Mouse (Mus musculus): ENCODE data around the gene Cipc. TPM values are rescaled to one million over a fixed set of nuclear protein-coding genes. Genes with fewer than 3 reads are reported as not detected.

The Cipc gene
- polyA plus RNA-seq, 1 experiment from 2014 or later, result 18.7 TPM

GRCm38 (mm10) chr12:86977833-86978232 is 31.0 kb downstream of the Cipc start:
- Histone ChIP-seq H3K9me3 (replicated peaks) (no peaks in the 10 kb centered on the region), H3K27ac (no peak overlapping the region), H3K4me1 (replicated peaks) (peaks cover 30% of the 10 kb centered on the region), H3K4me2 (no peak overlapping the region), H3K27me3 (peaks cover 46% of the 10 kb centered on the region), H3K9ac (no peak overlapping the region), H3K4me3 (no peak overlapping the region), H3K36me3 (no peaks in the 10 kb centered on the region)
- 15% methylated on average over 15 of the region's 15 CpGs for WGBS
- no peak for ATAC-seq (replicated peaks; ENCODE audit: insufficient number of reproducible peaks, insufficient read depth, low FRiP score, low read depth)

GRCm38 (mm10) chr12:86981180-86981579 is 34.3 kb downstream of the Cipc start:
- Histone ChIP-seq H3K27ac (no peak overlapping the region), H3K4me3 (no peak overlapping the region), H3K9me3 (replicated peaks) (no peaks in the 10 kb centered on the region), H3K27me3 (peaks cover 78% of the 10 kb centered on the region), H3K36me3 (no peaks in the 10 kb centered on the region), H3K4me1 (replicated peaks) (peaks cover 11% of the 10 kb centered on the region), H3K9ac (no peak overlapping the region), H3K4me2 (no peak overlapping the region)
- ATAC-seq (replicated peaks; ENCODE audit: insufficient number of reproducible peaks, insufficient read depth, low FRiP score, low read depth), result no peak
- WGBS, result 27% methylated on average over 9 of the region's 9 CpGs

GRCm38 (mm10) chr12:86983470-86984193 is 36.8 kb downstream of the Cipc start:
- no peaks in the 10 kb centered on the region for H3K9me3 ChIP-seq (replicated peaks)
- H3K4me1 ChIP-seq (replicated peaks), result peaks cover 7% of the 10 kb centered on the region
- no peak overlapping the region for H3K4me3 ChIP-seq
- no peak overlapping the region for H3K4me2 ChIP-seq
- ATAC-seq (replicated peaks; ENCODE audit: insufficient number of reproducible peaks, insufficient read depth, low FRiP score, low read depth), result no peak; the same call in 1 of the 2 replicates
- no peaks in the 10 kb centered on the region for H3K36me3 ChIP-seq
- H3K27ac ChIP-seq, result no peak overlapping the region
- no peak overlapping the region for H3K9ac ChIP-seq
- H3K27me3 ChIP-seq, result peaks cover 91% of the 10 kb centered on the region
- WGBS, result 5% methylated on average over 28 of the region's 28 CpGs

GRCm38 (mm10) chr12:86984194-86984555 is 37.3 kb downstream of the Cipc start:
- Histone ChIP-seq H3K27ac (no peak overlapping the region), H3K4me3 (no peak overlapping the region), H3K9me3 (replicated peaks) (no peaks in the 10 kb centered on the region), H3K27me3 (peaks cover 91% of the 10 kb centered on the region), H3K9ac (no peak overlapping the region), H3K36me3 (no peaks in the 10 kb centered on the region), H3K4me2 (no peak overlapping the region), H3K4me1 (replicated peaks) (peaks cover 7% of the 10 kb centered on the region)
- WGBS, result 9% methylated on average over 6 of the region's 6 CpGs
- no peak for ATAC-seq (replicated peaks; ENCODE audit: insufficient number of reproducible peaks, insufficient read depth, low FRiP score, low read depth)

- 74% methylated on average over 4 of the region's 4 CpGs for WGBS
- H3K9me3 ChIP-seq (replicated peaks), result no peaks in the 10 kb centered on the region
- no peak for ATAC-seq (replicated peaks; ENCODE audit: insufficient number of reproducible peaks, insufficient read depth, low FRiP score, low read depth)
- no peak overlapping the region for H3K4me3 ChIP-seq
- no peaks in the 10 kb centered on the region for H3K36me3 ChIP-seq
- peaks cover 20% of the 10 kb centered on the region for H3K4me1 ChIP-seq (replicated peaks)
- H3K4me2 ChIP-seq, result no peak overlapping the region
- H3K27me3 ChIP-seq, result peaks cover 98% of the 10 kb centered on the region
- H3K27ac ChIP-seq, result no peak overlapping the region
- no peak overlapping the region for H3K9ac ChIP-seq
Observed at GRCm38 (mm10) chr12:86986562-86986961, 39.7 kb downstream of the Cipc start.

GRCm38 (mm10) chr12:86988227-86988626 is 41.4 kb downstream of the Cipc start:
- peaks cover 98% of the 10 kb centered on the region for H3K27me3 ChIP-seq
- no peak overlapping the region for H3K27ac ChIP-seq
- no peak overlapping the region for H3K9ac ChIP-seq
- WGBS, result 34% methylated on average over 16 of the region's 16 CpGs
- H3K4me1 ChIP-seq (replicated peaks), result peaks cover 19% of the 10 kb centered on the region
- no peaks in the 10 kb centered on the region for H3K36me3 ChIP-seq
- H3K9me3 ChIP-seq (replicated peaks), result no peaks in the 10 kb centered on the region
- H3K4me2 ChIP-seq, result no peak overlapping the region
- H3K4me3 ChIP-seq, result no peak overlapping the region
- ATAC-seq (replicated peaks; ENCODE audit: insufficient number of reproducible peaks, insufficient read depth, low FRiP score, low read depth), result no peak

- WGBS, result 9% methylated on average over 15 of the region's 15 CpGs
- H3K27ac ChIP-seq, result no peak overlapping the region
- no peaks in the 10 kb centered on the region for H3K9me3 ChIP-seq (replicated peaks)
- no peak for ATAC-seq (replicated peaks; ENCODE audit: insufficient number of reproducible peaks, insufficient read depth, low FRiP score, low read depth)
- peaks cover 13% of the 10 kb centered on the region for H3K4me1 ChIP-seq (replicated peaks)
- H3K4me2 ChIP-seq, result no peak overlapping the region; the same call in 1 of the 2 replicates
- H3K4me3 ChIP-seq, result no peak overlapping the region
- H3K27me3 ChIP-seq, result peaks cover 97% of the 10 kb centered on the region
- no peaks in the 10 kb centered on the region for H3K36me3 ChIP-seq
- H3K9ac ChIP-seq, result no peak overlapping the region
Observed at GRCm38 (mm10) chr12:86989378-86989777, 42.5 kb downstream of the Cipc start.

- WGBS, result 2% methylated on average over 65 of the region's 68 CpGs
- Histone ChIP-seq H3K27ac (no peak within 1 kb of the TSS), H3K27me3 (peaks cover 94% of the 10 kb centered on the region)
Observed at GRCm38 (mm10) chr12:86989890-86990754, 43.3 kb downstream of the Cipc start, which contains the start of gene Zdhhc22. Zdhhc22 (minus strand) TSS chr12:86990430.

GRCm38 (mm10) chr12:86990755-86991110 is 43.9 kb downstream of the Cipc start:
- H3K36me3 ChIP-seq, result no peaks in the 10 kb centered on the region
- no peak for ATAC-seq (replicated peaks; ENCODE audit: insufficient number of reproducible peaks, insufficient read depth, low FRiP score, low read depth)
- H3K4me2 ChIP-seq, result no peak overlapping the region
- no peak overlapping the region for H3K9ac ChIP-seq
- H3K27ac ChIP-seq, result no peak overlapping the region
- 41% methylated on average over 2 of the region's 2 CpGs for WGBS
- no peak overlapping the region for H3K4me3 ChIP-seq
- H3K4me1 ChIP-seq (replicated peaks), result peaks cover 13% of the 10 kb centered on the region
- no peaks in the 10 kb centered on the region for H3K9me3 ChIP-seq (replicated peaks)
- H3K27me3 ChIP-seq, result peaks cover 88% of the 10 kb centered on the region

More at GRCm38 (mm10) chr12:86989890-86990754, 43.3 kb downstream of the Cipc start, which contains the start of gene Zdhhc22:
- Histone ChIP-seq H3K4me2 (peak within 1 kb of the TSS; percentile 54), H3K4me1 (replicated peaks) (peaks cover 13% of the 10 kb centered on the region), H3K9me3 (replicated peaks) (no peaks in the 10 kb centered on the region), H3K4me3 (peak within 1 kb of the TSS; percentile 24), H3K9ac (no peak within 1 kb of the TSS), H3K36me3 (no peaks in the 10 kb centered on the region)
- no peak; the same call in 1 of the 2 replicates for ATAC-seq (replicated peaks; ENCODE audit: insufficient number of reproducible peaks, insufficient read depth, low FRiP score, low read depth)

GRCm38 (mm10) chr12:86994166-86994565 is 47.3 kb downstream of the Cipc start:
- WGBS, result 39% methylated on average over 4 of the region's 4 CpGs
- H3K27me3 ChIP-seq, result peaks cover 58% of the 10 kb centered on the region

GRCm38 (mm10) chr12:86994776-86995175 is 47.9 kb downstream of the Cipc start:
- 47% methylated on average over 3 of the region's 3 CpGs for WGBS
- no peak for ATAC-seq (replicated peaks; ENCODE audit: insufficient number of reproducible peaks, insufficient read depth, low FRiP score, low read depth)
- Histone ChIP-seq H3K4me2 (no peak overlapping the region), H3K9me3 (replicated peaks) (no peaks in the 10 kb centered on the region), H3K27ac (no peak overlapping the region), H3K4me1 (replicated peaks) (peaks cover 12% of the 10 kb centered on the region), H3K4me3 (no peak overlapping the region), H3K9ac (no peak overlapping the region), H3K36me3 (no peaks in the 10 kb centered on the region), H3K27me3 (peaks cover 52% of the 10 kb centered on the region)

More at GRCm38 (mm10) chr12:86994166-86994565, 47.3 kb downstream of the Cipc start:
- H3K27ac ChIP-seq, result no peak overlapping the region
- H3K4me2 ChIP-seq, result no peak overlapping the region
- ATAC-seq (replicated peaks; ENCODE audit: insufficient number of reproducible peaks, insufficient read depth, low FRiP score, low read depth), result no peak
- peaks cover 13% of the 10 kb centered on the region for H3K4me1 ChIP-seq (replicated peaks)
- no peak overlapping the region for H3K9ac ChIP-seq
- H3K36me3 ChIP-seq, result no peaks in the 10 kb centered on the region
- H3K9me3 ChIP-seq (replicated peaks), result no peaks in the 10 kb centered on the region
- H3K4me3 ChIP-seq, result no peak overlapping the region

Measured in heart, embryonic 15.5 days (tissue).